Comparison of ENCODE assay signal across 8 mouse cellular contexts in the genomic region with DNA sequence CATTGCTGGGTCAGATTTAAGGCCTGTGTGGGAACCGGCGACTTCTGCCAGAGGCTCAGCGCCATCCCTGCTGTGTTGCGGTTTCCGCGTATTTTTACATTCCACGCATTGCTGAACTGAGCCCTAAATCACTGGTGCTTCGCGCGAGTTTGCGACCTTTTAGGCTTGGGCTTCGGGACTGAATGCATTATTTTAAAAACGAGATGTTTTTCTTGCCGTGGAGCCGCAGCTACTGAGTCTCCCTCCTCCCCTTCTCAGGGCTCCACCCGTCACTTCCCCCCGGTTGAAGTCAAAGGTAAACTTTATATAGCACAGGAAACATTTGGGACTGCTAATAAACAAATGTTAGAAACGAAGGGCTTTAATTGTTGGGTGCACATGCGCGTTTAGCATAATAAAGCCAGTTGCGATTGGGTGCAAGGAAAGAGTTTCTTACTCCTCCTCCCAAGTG.
DNase-seq lines count a peak whose midpoint lies in the region; ATAC-seq and TF ChIP-seq lines count a peak whose summit lies in the region.

No protein-coding gene starts in this region.

- H3K4me1 ChIP-seq in heart, embryonic 11.5 days (ENCODE audit: control insufficient read depth, insufficient read depth, low read length), result peaks cover 17% of the 10 kb centered on the region
- H3K4me1 ChIP-seq in embryonic fibroblast, embryonic 13.5 days (ENCODE audit: control insufficient read depth, insufficient read depth, low read length), result peaks cover 8% of the 10 kb centered on the region
- H3K4me1 ChIP-seq in neural tube, embryonic 14.5 days (ENCODE audit: control insufficient read depth, insufficient read depth, low read length), result peaks cover 27% of the 10 kb centered on the region
- H3K4me1 ChIP-seq in forebrain, postnatal 0 days (ENCODE audit: insufficient read depth), result no peaks in the 10 kb centered on the region

- no peak overlapping the region for H3K9ac ChIP-seq in heart, embryonic 11.5 days (ENCODE audit: low read depth, low read length)
- H3K9ac ChIP-seq in neural tube, embryonic 14.5 days (replicated peaks; ENCODE audit: low read depth, low read length), result no peak overlapping the region
- H3K9ac ChIP-seq in forebrain, postnatal 0 days, result no peak overlapping the region

- H3K27me3 ChIP-seq in heart, embryonic 11.5 days (ENCODE audit: control insufficient read depth, insufficient read depth, low read length), result no peaks in the 10 kb centered on the region
- H3K27me3 ChIP-seq in neural tube, embryonic 14.5 days (ENCODE audit: control insufficient read depth, insufficient read depth, low read length), result no peaks in the 10 kb centered on the region
- H3K27me3 ChIP-seq in forebrain, postnatal 0 days (ENCODE audit: insufficient read depth, low read length), result peaks cover 38% of the 10 kb centered on the region

- TF ChIP-seq CTCF in embryonic fibroblast, embryonic 13.5 days (IDR thresholded peaks at IDR 0.05; ENCODE audit: borderline replicate concordance, insufficient read depth, low read length), result no peak
- no peak for TF ChIP-seq CTCF in forebrain, postnatal 0 days (IDR thresholded peaks at IDR 0.05; ENCODE audit: low read depth)

- H3K4me3 ChIP-seq in heart, embryonic 11.5 days (ENCODE audit: low read depth, low read length), result no peak overlapping the region
- H3K4me3 ChIP-seq in embryonic fibroblast, embryonic 13.5 days (ENCODE audit: insufficient read depth, low read length), result no peak overlapping the region
- no peak overlapping the region for H3K4me3 ChIP-seq in neural tube, embryonic 14.5 days (ENCODE audit: low read depth, low read length)
- H3K4me3 ChIP-seq in forebrain, postnatal 0 days (ENCODE audit: low read depth, low read length), result no peak overlapping the region

- no peak for DNase-seq in heart, adult 9 months (ENCODE audit: low spot score in 2 of 2)
- DNase-seq in kidney, postnatal 14 days, result peak; percentile 75
- DNase-seq in testis, postnatal 14 days (ENCODE audit: low spot score), result no peak
- no peak for DNase-seq in right cerebral cortex, adult 2 months (ENCODE audit: low spot score in 2 of 2)
- DNase-seq in forebrain, postnatal 0 days, result no peak

- H3K4me2 ChIP-seq in heart, embryonic 11.5 days, result peak overlapping the region; percentile 50
- peak overlapping the region; percentile 16; the same call in 1 of the 2 replicates for H3K4me2 ChIP-seq in neural tube, embryonic 14.5 days (ENCODE audit: low read depth, low read length)
- H3K4me2 ChIP-seq in forebrain, postnatal 0 days (ENCODE audit: low read depth), result no peak overlapping the region

- no peak for TF ChIP-seq POLR2A in embryonic fibroblast, embryonic 13.5 days (IDR thresholded peaks at IDR 0.05; ENCODE audit: low read depth, low read length)

- WGBS in heart, embryonic 11.5 days (ENCODE audit: insufficient replicate concordance), result 33% methylated on average over 21 of the region's 21 CpGs
- 17% methylated on average over 21 of the region's 21 CpGs for WGBS in neural tube, embryonic 14.5 days
- 39% methylated on average over 21 of the region's 21 CpGs for WGBS in forebrain, postnatal 0 days

- ATAC-seq in heart, embryonic 11.5 days (replicated peaks; ENCODE audit: insufficient number of reproducible peaks, low FRiP score, low TSS enrichment), result no peak
- no peak for ATAC-seq in neural tube, embryonic 14.5 days (ENCODE audit: low read depth)
- ATAC-seq in forebrain, postnatal 0 days, result no peak

- H3K36me3 ChIP-seq in heart, embryonic 11.5 days (ENCODE audit: control insufficient read depth, insufficient read depth, low read length), result no peaks in the 10 kb centered on the region
- H3K36me3 ChIP-seq in neural tube, embryonic 14.5 days (ENCODE audit: control insufficient read depth, insufficient read depth, low read length), result no peaks in the 10 kb centered on the region
- no peaks in the 10 kb centered on the region for H3K36me3 ChIP-seq in forebrain, postnatal 0 days (ENCODE audit: insufficient read depth)

- H3K9me3 ChIP-seq in heart, embryonic 11.5 days (replicated peaks; ENCODE audit: control insufficient read depth, low read length), result no peaks in the 10 kb centered on the region
- H3K9me3 ChIP-seq in neural tube, embryonic 14.5 days (ENCODE audit: control insufficient read depth, low read length), result no peaks in the 10 kb centered on the region
- H3K9me3 ChIP-seq in forebrain, postnatal 0 days (ENCODE audit: low read length), result no peaks in the 10 kb centered on the region

- 0 out of 2 replicates have a peak overlapping the region, but pooled peaks have one; percentile 3 for H3K27ac ChIP-seq in heart, embryonic 11.5 days (ENCODE audit: low read depth, low read length)
- peak overlapping the region; percentile 90 for H3K27ac ChIP-seq in embryonic fibroblast, embryonic 13.5 days (ENCODE audit: insufficient read depth, low read length)
- H3K27ac ChIP-seq in neural tube, embryonic 14.5 days (ENCODE audit: low read depth, low read length), result peak overlapping the region; percentile 31; the same call in 1 of the 2 replicates
- H3K27ac ChIP-seq in forebrain, postnatal 0 days (ENCODE audit: low read depth, low read length), result no peak overlapping the region
